Mouse (Mus musculus) left cerebral cortex, adult 6 months (tissue): ENCODE results near the gene Lix1l. TPM values are rescaled to one million over a fixed set of nuclear protein-coding genes. Genes with fewer than 3 reads are reported as not detected.

Source experiments
- long read RNA-seq, 2 experiments: library from polyadenylated mRNA; unstranded; transcript quantifications; one replicate each; pipeline ENCODE4 v2.0.0; 2019 to 2020
- polyA plus RNA-seq: library from polyadenylated mRNA; unstranded; fragments of <200 nt; fragmentation: Nextera tagmentation; gene quantifications from 2 replicates; pipeline ENCODE4 v1.2.3, GENCODE M21; 2021

The Lix1l gene
- polyA plus RNA-seq = 1.2 TPM in 2 replicates
- long read RNA-seq, experiment 1, partial matches to known transcripts = 2 of 3 reads
- long read RNA-seq, experiment 1, other reads (novel, unspliced or antisense) = 0 of 3 reads
- long read RNA-seq, experiment 2, partial matches to known transcripts = 0 of 1 reads
- long read RNA-seq, experiment 2, other reads (novel, unspliced or antisense) = 0 of 1 reads

DNA sequence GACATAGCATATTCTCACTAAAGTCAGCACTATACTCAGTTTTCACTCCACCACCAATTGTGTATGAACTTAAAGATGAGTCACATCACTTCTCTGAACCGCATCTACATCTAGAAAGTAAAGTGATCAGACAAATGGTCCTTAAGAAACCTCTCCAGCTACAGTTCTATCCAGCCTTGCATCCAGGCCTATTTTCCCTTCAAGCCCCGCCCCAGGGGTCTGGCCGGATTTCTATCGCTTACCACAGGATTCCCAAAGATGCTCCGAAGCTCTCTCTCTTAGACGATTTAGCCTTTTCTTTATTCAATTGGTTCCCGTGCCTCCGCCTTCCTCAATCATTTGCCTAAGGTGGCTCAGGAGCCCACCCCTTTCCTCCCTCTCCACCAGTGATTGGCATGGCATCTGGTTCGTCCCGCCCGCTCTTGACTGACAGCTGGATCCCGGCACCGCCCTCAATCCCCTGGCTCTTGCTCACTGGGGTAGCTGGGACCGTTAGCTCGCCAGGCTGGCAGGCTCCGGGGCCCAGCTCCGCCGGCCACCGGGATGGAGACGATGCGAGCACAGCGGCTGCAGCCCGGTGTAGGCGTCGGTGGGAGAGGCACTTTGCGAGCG is at the start of gene Lix1l:
Lix1l (plus strand) TSS at position 511 of the 612 bp plus-strand sequence.

DNA sequence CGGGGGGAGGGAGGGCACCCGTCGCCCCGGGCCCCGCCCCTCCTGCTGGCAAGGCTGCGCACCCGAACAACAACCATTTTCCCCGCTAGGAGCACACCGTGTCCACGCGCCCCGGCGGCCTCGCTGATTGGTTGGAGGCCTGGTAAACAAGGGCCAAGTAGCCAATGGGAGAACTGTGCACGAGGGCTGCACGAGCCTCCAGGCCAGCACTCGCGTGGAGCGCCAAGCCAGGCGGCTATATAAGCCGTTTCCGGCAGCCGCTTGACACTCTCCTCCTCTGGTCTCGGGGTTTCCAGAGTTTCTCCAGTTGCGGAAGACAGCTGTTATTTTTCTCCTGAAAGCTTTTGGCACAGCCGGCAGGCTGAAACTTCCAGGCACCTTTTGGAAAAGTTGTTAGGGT is 43.3 kb upstream of the Lix1l start, which contains the start of gene Txnip:
Txnip (plus strand) TSS at position 264 of the 400 bp plus-strand sequence.

DNA sequence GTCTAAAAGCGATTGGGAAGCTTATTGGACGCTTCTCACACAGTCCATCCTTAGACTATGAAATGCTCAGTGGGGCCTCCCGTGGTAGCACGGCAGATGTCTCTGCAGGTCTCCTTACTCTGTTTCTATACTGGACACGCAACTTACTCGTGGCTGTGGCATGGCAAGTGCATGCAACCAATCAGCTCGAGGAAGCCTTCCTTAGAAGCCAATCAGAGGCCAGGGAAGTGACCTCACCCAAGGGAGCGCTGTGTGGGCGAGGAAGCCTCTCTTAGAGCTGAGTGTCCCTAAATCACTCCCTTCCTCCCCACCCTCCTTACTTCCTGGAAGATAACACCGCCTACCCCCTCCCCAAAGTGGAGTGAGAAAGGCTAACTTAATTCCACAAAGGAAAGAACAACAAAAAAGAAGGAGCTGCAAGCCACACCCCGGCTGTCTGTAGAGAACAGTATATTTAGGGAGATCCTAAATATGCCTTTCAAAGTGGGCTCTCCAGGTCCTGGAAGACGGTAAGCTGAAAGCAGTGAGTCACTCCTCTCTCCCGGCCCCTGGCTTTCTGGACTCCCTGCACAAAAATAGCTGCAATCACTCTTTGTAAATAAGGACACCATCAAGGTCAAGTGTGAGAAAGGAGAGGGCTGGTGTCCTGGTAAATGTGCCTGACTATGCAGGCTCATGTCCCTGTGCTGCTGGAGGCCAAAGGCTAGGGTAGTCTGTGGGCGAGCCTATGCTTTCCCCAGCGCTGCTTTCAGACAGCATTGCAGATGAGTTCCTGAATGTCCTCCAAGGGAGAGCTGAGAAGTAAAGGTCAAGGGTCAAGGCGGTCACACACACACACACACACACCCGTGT is 24.0 kb upstream of the Lix1l start, which contains the start of gene Gm16253:
Gm16253 (plus strand) TSS at position 295 of the 852 bp plus-strand sequence.

DNA sequence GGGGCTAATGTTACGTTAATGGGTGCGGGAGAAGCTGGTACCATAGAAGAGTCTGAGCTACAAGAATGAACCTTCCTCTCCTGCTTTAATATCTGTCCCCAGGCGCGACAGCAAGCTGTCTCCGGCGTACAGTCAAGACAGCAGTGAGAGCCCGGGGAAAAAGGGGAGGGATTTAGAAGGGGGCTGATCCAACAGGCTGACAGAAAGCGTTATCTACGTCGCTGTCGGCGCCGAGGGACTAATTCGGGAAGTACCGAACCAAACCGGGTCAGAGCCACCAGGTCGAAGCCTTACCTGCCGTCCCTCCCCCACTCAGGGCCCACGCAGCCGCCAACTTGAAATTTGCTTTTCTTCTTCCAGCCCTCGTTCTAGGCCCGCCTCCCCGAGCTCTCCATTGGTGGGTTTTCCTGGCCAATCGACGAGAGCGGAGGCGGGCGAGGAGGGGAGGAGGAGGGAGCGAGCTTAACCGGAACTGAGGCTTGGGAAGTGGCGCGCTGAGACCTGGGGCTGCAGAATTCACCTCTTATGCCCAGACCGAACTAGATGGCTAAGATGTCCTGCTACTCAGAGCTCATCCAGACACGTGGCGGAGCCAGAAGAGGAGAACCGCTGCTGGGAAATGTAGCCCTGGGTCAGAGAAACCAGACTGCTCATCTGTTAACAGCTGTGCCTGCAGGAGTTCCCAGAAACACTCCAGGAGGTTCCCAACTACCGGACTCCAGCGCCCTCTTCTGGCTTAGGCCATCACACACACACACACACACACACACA is 7.0 kb upstream of the Lix1l start, which contains the start of gene Polr3gl:
Polr3gl (minus strand) TSS at position 392 of the 771 bp plus-strand sequence.

DNA sequence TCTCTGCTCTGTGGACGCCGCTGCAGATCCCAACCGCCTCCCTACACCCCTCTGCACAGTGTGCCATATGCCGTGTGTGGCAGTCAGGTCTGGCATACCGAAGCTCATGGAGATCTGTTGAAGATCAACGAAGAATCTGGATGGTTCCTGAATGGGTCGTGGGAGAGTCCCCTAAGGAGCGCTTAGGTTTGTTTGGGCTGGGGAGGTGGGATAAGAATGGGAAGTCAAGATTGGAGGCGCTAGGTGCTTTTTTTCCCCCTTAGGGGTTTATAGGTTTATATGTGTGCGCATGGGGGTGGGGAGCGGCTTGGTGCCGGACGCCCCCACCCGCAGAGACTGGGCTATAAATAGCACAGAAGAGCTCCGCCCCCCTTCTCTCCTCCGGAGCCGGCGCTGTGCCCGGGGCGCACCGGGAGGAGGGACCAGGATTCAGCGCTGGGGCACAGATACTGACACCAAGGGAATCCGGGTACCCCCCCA is 4.7 kb upstream of the Lix1l start, which contains the start of gene Ankrd34a:
Ankrd34a (plus strand) TSS at position 409 of the 480 bp plus-strand sequence.

DNA sequence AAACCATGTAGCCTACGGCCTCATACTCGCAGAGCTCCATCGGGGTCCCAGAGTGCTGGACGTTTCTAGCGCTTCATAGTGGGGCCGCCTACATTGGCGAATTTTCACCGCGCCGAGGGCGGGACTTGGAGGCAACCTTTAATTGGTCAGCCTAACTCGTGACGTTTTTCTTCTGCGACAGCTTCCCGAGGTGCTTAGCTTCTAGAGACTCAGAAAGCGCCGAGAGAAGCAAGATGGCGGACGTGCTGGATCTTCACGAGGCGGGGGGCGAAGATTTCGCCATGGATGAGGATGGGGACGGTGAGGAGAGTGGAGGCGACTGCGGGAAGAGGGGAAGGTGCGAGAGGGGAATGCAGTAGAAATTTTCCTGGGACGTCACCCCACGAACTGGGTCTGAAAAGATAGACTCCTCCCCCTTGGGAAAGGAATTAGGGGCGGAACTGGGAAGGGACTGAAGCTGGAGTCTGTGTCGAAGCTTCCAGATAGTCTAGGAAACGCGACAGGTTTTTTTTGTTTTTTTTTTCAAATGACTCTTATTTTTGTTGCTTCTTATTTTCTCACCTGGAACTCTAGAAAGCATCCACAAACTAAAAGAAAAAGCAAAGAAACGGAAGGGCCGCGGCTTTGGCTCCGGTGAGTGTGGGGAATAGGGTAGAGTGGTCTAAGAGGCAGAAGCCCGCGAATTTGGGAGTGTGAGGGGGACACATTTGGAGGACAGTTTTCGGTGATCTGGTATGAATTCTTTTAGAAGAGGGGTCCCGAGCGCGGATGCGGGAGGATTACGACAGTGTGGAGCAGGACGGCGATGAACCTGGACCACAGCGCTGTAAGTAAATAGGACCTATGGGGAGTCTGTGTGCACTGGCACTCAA is 29.0 kb downstream of the Lix1l start, which contains the start of gene Rbm8a:
Rbm8a (plus strand) TSS at position 205 of the 872 bp plus-strand sequence.

DNA sequence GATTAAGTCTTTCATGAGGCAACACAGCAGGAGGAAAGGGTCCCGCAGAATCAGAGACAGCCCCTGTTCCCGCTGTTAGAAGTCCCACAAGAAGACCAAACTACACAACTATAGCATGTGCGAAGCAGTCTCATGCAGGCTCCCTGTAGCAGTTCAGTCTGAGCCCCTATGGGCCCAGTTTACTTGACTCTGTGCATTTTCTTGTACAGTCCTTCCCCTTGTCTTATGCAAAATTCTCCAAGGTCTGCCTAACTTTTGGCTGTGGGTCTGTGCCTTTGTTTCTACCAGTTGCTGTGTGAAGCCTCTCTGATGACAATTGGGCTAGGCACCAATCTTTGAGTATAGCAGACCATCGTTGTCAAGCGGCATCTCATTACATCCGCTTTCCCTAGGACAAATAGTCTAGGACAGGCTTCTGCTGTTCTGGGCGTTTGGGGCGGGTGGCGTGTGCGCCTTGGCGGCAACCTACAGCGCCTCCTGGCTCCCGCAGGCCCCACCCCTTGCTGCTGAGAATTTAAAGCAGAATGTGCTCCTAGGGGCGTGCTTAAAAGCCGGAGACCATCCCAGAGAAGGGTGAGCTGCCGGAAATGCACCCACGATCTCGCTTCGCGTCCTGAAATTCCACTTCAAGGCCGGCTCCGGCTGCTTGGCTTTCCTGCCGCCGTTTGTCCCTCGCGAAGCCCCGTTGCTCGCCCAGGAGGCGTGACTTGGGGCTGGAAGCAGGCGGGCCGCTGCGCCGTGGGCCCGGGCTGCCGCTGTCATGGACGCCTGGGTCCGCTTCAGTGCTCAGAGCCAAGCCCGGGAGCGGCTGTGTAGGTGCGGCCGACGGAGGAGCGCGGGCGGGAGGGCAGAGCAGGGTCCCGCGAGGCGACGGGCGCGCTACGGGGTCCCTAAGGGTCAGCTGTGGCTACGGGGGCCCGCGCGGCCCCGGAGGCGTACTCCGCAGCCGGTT is 34.3 kb downstream of the Lix1l start, which contains the start of the genes Pex11b and Gm42957:
Pex11b (plus strand) TSS at position 449 of the 952 bp plus-strand sequence.
Gm42957 (plus strand) TSS at position 547 of the 952 bp plus-strand sequence.

DNA sequence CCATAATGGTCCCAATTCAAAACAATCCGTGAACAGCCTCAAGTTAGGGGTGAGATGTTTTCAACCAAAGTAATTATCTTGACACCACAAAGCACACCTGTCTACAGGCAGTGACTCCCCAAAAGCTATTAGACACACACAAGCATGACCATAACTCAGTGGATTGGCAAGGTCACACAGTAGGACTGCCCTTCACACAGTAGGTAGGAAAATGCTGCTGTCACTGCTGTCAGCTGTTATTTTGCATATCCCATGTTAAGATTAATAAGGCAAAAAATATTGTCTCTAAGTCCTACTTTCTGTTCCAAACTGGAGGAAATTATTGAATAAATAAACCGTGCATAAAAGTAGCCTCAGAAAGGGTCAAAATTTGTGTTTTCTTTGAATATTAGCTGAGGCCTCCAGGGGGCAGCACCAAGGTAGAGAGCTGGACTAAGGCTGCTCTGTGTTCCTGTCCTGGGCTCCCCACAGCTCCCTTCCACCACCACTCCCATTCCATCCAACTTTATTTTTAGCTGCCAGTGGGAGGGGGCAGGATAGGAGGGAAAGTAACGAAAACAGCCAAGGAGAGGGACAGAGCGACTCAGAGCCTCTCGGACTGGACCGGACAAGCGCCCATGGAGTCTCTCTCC is 44.2 kb downstream of the Lix1l start, which contains the start of gene Itga10:
Itga10 (plus strand) TSS at position 567 of the 632 bp plus-strand sequence.

DNA sequence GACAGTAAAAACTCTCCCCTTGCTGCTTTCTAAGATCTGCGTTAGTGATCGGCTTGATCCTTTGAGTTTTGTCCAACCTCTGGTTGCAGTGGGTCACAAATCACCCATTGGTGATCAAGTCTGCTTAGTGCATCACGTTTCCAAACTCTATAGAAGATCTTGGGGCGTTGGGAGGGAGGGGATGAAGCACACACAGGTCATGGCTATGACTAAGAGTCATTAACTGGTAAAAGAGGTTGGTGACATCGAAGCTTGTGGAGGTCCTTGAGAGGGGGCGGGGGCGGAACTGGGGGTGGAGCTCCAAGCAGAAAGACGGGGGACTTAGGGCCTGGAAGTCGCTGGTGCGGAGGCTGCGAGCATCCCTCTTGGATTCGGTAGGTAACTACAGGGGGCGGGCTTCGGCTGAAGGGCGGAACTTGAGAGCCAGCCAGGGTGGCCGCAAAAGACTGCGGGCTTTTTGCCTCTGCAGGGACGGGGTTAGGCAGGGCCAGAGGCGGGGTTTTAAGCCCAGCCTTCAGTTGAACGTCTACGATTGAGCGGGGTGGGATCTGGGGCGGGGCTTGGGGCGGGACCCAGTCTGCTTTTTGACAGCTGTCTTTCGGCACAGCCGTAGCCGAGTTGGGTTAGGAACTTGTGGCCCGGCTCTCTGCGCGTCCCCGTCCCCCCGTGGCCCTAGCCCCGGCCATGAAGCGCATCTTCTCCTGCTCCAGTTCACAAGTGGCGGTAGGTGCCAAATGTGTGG is 68.9 kb downstream of the Lix1l start, which contains the start of gene Ankrd35:
Ankrd35 (plus strand) TSS at position 405 of the 742 bp plus-strand sequence.

Other genes with a start within 250 kb of the Lix1l start
- gene BC107364, start 148.8 kb upstream of the Lix1l start, polyA plus RNA-seq = not detected in 2 replicates
- gene Hfe2, start 76.0 kb upstream of the Lix1l start, polyA plus RNA-seq = 0.94 and 1.7 TPM in 2 replicates
- gene Txnip, start 43.2 kb upstream of the Lix1l start, polyA plus RNA-seq = 4.3 and 4.7 TPM in 2 replicates
- gene Gm16253, start 24.2 kb upstream of the Lix1l start, polyA plus RNA-seq = 0.40 and 0.42 TPM in 2 replicates
- 17.1 and 20.0 TPM in 2 replicates for gene Polr3gl, start 7.0 kb upstream of the Lix1l start, polyA plus RNA-seq
- 28.3 and 55.7 TPM in 2 replicates for gene Ankrd34a, start 4.5 kb upstream of the Lix1l start, polyA plus RNA-seq
- gene Rbm8a, start 28.8 kb downstream of the Lix1l start, polyA plus RNA-seq = 21.6 and 35.1 TPM in 2 replicates
- 86.5 and 102 TPM in 2 replicates for gene Pex11b, start 34.2 kb downstream of the Lix1l start, polyA plus RNA-seq
- gene Gm42957, start 34.3 kb downstream of the Lix1l start, polyA plus RNA-seq = not detected in 2 replicates
- 0.05 and 0.06 TPM in 2 replicates for gene Itga10, start 44.4 kb downstream of the Lix1l start, polyA plus RNA-seq
- gene Ankrd35, start 69.0 kb downstream of the Lix1l start, polyA plus RNA-seq = 6.1 and 6.7 TPM in 2 replicates
- gene Pias3, start 95.2 kb downstream of the Lix1l start, polyA plus RNA-seq = 10.8 and 15.6 TPM in 2 replicates
- 10.7 and 12.3 TPM in 2 replicates for gene Nudt17, start 107.4 kb downstream of the Lix1l start, polyA plus RNA-seq
- gene Polr3c, start 126.5 kb downstream of the Lix1l start, polyA plus RNA-seq = 18.8 and 21.4 TPM in 2 replicates
- gene Rnf115, start 126.5 kb downstream of the Lix1l start, polyA plus RNA-seq = 31.0 and 64.8 TPM in 2 replicates
- 0.16 TPM in 1 of 2 replicates, not detected in the other for gene Pdzk1, start 228.1 kb downstream of the Lix1l start, polyA plus RNA-seq
- 0.07 and 0.11 TPM in 2 replicates for gene Cd160, start 228.2 kb downstream of the Lix1l start, polyA plus RNA-seq